Mouse (Mus musculus) hematopoietic stem cell, adult 5-6 weeks (primary cell): ENCODE data around the gene Mybbp1a. TPM values are rescaled to one million over a fixed set of nuclear protein-coding genes. Genes with fewer than 3 reads are reported as not detected.
"Not testable (repeated sequence)": the region's sequence is repeated elsewhere in the genome, so short reads cannot be mapped to it uniquely, and the experiment has no call there.

Experiments
- ATAC-seq, 2 experiments: fragments of 125-278 bp in 1 of 2; replicated peaks in 1 of 2; 2 replicates each; pipeline ENCODE4 v1.8.0; 2016 to 2017; ENCODE audit warnings: inconsistent platforms in 2 of 2, mild to moderate bottlenecking in 2 of 2, moderate number of reproducible peaks in 2 of 2, low read depth in 1 of 2, moderate TSS enrichment in 1 of 2; ENCODE audit not compliant: low FRiP score in 2 of 2, poor library complexity in 2 of 2, severe bottlenecking in 2 of 2, insufficient read depth in 1 of 2, low TSS enrichment in 1 of 2
- total RNA-seq: library from RNA; stranded (forward); fragments of 172-1452, 232-1000 nt; gene quantifications from 2 replicates; pipeline ENCODE4 v1.2.3, GENCODE M21; 2017

Gene Mybbp1a
- total RNA-seq, 1 experiment from 2014 or later: 145 TPM

DNA sequence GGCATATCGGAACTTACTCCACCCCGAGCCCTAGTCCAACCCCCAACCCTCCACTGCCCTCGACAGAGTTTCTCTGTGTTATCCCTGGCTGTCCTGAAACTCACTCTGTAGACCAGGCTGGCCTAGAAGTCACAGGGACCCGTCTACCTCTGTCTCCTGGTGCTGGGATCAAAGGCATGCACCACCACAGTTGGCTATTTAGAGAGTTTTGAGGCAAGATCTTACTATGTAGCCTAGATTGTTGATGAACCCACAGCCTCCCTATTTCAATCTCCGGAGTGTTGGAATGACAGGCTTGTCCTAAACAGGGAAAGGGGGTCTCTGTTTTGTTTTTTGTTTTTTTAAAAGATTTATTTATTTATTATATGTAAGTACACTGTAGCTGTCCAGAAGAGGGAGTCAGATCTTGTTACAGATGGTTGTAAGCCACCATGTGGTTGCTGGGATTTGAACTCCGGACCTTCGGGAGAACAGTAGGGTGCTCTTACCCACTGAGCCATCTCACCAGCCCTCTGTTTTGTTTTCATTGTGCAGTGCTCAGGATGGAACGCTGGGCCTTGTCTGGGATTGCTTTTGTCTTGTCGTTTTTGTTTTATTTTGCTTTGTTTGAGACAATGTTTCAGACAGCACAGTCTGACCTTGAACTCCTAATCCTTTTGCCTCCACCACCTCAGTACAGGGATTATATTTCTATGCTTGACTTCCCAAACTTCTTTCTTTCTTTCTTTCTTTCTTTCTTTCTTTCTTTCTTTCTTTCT, 10.7 kb upstream of the Mybbp1a start:
- ATAC-seq: not testable (repeated sequence)

DNA sequence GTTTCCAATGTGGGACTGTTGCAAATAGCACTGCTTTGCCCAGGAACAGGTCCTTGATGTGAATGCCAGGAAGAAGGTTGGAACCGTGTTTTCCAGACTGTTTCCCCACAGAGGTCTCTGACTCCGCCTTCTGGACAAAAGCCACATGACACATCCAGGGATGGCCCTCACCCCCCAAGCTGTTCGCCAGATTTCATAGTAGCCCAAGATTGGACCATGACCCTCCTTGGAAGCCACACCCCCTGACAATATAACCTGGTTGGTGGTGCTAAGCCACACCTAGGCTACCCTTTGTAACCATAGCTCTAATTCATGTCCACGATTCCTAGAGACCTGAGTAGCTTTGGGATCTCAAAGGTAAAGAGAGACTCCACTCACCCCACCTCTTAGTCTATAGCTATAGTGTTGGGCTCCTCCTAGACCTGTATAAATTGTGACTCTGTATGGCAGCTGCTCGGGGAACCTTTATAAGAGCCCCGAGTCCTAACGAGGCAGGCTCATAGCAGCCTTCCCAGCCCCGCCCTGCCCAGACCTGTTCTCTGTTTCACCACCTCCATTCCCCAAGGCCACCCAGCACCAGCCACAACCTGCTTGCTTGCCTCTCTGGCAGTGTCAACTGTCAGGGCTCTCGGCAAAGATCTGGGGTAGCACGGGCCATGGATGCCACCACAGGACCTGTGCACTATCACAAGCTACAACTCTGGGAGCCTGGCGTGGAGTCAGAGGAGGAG, 6.0 kb upstream of the Mybbp1a start, which contains the start of gene Ggt6:
Ggt6 (plus strand) TSS at position 564 of the 731 bp plus-strand sequence.
- no peak for ATAC-seq

DNA sequence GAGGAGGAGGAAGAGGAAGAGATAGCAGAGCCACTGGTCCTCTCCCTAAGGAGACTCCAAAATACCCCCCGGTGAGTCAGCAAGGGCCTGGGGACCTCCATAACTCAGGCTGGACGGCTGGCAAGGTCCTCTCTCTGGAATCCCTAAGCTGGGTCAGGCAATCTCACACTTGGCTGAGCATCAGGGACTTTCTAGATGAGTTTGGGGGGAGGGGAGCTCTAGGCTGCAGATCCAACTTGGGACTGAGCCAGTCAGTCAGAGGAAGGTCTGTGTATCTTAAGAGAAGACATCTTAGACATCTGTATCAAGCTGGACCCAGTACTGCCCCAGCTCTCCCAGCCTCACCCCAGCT, 5.5 kb upstream of the Mybbp1a start:
- ATAC-seq: no peak

DNA sequence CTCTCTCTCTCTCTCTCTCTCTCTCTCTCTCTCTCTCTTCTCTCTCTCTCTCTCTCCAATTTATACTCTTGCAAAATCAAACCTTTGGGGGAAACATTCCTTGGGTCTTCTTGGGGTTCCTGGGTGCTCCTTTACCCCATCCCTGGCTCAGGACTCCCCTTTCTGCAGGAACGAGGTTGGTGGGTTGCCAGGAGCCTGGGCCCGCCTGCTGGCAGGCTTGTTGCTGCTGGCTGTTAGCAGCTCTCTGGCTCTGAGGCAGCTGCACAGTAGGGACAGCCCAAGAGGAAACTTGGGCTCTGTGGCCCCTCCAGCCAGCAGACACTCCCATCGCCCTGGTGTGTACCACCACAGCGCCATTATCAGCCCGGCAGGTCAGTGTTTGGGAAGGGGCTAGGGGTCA, 4.9 kb upstream of the Mybbp1a start:
- no peak for ATAC-seq

DNA sequence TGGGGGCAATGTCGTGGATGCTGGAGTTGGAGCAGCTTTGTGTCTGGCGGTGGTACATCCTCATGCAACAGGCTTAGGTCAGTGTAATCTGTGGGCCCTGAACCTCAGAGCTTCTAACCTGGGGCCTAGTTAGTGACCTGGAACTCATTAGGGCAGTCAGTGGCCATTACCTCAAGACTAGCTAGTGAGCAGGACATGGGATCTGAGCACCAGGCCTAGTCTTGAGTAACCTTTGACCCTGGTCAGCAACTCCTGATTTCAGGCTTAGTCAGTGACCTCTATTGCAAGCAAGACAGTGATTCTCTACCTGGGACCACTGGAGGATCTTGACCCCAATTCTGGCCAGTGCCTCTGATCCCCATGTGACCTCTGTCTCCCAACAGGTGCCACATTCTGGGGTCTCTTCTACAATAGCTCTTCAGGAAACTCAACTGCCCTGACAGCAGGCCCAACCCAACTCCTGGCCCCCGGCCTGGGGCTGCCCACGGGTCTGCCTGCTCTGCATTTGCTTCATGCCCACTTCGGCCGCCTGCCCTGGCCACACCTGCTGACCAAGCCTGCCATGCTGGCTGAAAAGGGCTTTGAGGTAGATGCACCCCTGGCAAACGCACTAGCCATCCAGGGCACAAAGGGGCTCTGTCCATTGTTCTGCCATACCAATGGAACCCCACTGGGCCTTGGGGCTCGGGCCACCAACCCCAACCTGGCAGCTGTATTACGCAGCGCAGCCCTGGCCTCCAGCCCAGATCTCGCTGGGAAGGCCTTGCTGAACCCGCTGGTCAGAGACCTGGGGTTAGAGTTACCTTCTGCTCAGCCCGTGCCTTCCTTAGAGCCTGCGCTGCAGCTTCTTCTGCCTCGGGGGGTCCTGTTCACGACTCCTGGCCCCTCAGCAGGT, 4.2 kb upstream of the Mybbp1a start:
- no peak for ATAC-seq

DNA sequence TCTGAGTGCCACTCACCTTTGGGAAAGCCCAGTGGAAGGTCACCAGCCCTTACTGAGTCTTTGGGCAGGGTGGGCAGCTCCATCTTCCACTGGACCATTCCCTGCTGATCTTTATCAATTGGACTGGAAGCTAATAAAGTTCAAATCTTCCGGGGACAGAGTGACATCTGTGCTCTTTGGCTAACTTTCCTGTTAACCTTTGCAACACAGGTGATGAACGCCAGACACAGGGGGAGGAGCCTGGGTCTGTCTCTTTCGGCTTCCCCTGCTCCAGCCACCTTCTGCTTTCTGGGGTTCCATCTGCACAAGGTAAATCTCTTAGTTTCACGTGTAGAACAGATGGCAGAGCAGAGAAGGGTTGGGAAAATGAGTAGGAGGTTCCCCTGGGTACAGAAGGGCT, 2.7 kb upstream of the Mybbp1a start:
- no peak for ATAC-seq

DNA sequence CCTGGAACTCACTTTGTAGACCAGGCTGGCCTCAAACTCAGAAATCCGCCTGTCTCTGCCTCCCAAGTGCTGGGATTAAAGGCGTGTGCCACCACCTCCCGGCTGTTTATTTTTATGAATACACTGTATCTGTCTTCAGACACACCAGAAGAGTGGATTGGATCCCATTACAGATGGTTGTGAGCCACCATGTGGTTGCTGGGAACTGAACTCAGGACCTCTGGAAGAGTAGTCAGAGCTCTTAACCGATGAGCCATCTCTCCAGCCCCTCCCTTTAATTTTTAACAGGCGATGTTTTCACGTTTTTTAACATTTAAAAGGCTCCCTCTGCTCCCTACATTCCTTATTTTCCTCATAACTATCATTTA, 574 bp upstream of the Mybbp1a start:
- not testable (repeated sequence) for ATAC-seq

DNA sequence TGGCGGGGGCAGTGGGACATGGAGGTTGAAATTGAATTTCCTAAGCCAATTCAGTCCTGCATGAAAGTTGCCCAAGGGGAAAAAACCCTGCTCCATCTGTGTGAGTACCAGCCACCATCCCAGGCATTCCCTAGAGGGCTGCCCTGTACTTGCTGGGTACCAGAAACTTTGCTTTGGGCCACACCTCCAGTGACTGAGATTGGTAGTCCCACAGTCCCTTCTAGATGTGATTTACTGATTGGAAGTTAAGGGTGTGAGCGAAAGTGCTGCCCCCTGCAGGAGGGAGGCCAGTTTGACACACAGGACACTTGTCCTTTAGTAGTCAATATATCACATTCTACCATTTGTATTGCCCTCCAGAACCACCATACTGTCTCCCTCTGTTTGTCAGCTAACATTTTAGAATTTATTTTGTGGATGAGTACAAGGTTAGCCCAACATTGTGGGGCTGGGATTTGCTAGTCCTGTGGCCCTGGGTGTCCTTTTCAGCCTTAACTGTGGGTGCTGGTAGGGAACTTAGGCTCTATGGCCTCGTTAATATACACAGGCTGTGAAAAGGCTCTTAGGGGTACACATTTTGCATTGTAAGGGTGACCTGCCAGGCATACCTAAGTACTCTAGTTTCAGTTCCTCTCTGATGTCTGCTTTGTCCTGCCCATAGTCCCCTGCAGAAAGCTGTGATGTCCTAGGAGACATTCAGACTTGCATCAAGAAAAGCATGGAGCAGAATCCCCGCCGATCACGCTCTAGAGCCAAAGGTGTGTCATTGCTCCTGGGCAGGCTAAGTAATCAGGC, 5.4 kb downstream of the Mybbp1a start:
- peak in 1 of 2 experiments; percentile 56; a peak in 1 of 4 replicates for ATAC-seq

DNA sequence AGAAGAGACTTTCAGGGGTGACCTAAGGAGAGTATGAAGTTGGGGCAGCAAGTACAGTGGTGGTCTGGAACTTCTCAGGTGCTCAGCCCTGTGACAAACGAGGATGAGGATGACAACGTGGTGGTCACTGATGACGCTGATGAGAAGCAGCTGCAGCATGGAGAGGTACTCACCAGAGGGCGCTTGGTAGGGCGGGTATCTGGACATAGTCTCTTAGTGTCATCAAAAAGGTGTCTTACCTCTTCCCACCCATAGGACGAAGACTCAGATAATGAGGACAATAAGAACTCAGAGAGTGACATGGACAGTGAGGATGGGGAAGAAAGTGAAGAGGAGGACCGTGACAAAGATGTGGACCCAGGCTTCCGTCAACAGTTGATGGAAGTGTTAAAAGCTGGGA, 6.3 kb downstream of the Mybbp1a start:
- ATAC-seq: peak; percentile 17 to 25; a peak in 1 of 4 replicates

DNA sequence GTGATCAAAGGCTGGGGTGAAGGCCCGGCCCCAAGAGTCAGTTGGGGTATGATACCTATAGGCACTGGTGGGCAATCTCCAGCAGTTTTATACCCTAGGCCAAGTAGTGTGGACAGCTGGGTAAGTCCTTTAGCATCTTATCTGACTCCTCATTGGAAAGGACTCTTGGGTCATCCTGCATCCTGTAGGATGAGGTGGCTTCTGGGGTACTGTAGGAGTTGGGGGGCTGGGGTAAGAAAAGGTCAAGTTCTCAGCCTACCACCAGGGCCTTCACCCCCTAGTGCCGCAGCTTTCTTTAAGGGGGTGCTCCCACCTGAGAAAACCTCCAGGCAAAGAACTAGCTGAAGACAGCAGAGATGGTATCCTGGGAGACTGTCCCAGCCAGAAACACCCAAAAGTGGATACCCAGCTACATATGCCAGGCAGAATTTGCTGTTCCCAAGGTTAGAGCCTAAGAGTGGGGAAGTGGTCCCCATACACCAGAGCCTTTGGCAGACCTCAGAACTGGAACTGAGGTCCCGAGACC, 11.0 kb downstream of the Mybbp1a start:
- ATAC-seq: no peak

DNA sequence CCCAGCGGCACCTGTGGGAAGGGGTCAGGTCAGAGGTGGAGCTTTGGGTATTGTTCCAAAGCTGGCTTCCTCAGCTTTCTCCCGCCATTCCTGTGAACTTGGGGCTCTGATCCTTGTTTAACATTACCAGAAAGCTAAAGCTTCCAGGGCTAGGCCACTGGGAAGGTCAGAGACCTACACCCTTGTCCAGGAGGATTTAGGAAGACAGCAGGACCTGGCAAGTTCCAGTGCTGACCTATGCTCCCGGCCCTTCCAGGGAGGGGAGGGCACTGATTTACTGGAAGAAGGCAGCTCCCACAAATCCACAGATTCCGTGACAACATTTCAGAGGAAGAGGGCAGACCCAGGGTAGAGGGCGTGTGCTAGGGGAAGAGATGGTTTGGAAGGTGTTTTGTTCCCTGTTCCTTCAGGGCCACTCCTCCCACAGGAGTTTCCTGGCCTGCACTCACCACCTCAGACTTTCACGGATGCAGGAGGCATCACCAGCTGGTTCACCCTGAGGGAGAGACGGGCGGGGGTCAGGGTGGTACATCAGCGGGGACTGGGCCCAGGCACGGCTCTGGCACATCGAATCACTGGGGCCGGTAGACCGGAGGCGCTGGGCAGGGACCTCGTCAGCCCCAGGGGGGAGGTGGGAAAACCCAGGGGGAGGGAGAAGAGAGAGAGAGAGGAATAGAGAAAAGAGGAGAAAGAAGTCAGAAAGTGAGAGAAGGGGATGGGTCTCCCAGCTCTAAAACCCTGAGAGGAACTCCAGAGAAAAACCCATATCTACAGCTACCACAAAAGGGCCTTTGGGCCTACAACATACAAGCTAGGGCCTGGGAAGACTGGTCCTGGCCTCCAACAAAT, 12.2 kb downstream of the Mybbp1a start:
- no peak for ATAC-seq

DNA sequence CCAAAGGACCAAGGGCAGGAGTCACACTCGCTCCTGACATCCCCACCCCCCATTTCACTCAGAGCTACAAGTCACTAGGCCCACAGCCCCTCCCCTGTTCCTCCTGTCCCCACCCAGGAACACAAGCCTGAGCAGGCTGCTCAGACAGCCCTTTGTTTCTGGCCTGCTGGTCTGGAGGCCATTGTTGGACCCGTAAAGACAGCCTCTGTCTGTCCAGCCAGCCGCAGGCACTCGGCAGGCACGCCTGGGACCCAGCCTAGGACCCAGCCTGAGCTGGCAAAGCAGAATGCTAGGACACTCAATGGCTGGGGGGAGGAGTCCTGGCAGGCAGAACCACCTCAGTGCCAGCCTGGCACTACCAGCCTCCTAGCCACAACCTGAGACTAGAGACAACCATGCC, 14.5 kb downstream of the Mybbp1a start:
- no peak for ATAC-seq

DNA sequence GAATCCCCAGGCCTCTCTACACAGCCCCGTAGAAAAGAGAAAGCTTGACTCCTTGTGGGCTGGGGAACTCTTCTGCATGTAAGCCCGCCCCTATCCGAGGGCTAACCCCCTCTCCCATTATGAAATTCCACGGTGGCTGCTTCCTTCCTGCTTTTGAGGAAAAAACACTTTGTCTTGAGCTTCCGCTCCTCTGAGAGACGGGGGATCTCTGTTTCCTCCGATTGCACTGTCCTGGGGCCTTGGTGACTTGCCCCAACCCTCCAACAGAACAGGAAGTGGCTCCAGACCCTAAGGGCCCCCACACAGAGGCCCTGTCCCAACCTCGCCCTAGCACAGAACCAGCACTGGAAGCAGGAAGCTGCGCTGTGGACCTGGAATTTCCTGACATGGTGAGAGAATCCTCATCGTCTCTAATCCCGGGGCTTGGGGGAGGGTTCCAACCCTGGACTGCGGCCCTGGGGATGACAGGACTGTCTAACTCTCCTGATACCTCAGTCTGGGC, 16.9 kb downstream of the Mybbp1a start:
- peak; percentile 34 to 57; a peak in 3 of 4 replicates for ATAC-seq

DNA sequence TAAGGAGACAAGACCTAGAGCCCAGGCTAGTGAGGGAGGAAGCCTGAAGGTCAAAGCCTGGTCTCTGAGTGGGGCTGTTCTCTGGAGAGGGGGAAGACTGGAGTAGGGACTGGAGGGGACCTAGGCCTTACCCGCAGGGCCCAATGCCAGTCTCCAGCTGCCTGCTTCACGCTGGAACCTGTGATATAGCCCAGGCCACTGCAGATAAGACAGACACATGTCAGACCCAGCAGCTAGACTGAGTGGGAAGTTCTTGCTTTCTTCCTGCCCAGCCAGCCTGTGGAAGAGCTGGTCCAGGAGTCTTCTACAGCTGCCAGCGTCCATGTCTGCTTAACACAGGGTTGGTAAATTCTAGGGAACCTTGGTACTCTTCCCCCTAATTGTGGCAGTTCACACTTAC, 17.3 kb downstream of the Mybbp1a start:
- ATAC-seq: no peak; a peak in 1 of 4 replicates

DNA sequence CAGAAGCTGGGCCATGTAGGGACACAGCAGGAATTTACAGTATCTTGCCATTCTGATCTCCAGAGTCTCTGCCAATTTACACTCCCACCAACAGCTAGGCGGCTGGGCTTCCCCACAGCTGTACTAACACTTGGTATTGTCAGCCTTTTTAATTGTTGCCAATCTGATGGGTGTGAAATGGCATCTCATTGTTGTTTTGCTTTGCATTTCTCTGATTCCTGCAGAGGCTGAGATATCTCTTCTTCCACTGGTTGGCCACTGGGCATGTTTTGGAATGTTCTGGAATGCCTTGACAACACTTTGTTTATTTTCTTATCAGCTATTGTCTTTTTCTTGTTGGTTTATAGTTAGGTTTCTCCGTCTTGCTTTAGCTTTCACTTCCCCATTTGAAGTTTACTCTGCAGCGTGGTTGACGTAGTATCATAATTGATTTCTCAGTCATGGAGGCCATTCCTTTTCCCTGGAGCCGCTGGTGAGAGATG, 20.4 kb downstream of the Mybbp1a start:
- no peak for ATAC-seq

DNA sequence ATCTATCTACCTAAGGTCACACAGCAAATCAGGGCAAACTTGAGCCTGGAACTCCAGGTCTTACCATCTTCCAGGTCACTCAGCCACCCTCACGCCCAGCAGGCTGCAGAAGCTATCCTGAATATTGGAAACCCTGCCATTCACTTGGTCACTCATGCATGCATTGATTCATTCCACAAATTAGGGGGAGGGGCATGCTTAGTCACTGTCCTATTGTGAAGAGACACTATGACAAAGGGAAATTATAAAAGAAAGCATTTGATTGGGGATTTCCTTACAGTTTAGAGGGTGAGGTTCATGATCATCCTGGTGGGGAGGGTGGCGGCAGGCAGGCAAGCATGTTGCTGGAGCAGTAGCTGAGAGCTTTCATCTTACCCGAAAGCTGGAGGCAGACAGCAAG, 23.7 kb downstream of the Mybbp1a start:
- no peak for ATAC-seq
